Mouse (Mus musculus) G1E (cell line): Measurements from ENCODE around the gene Cacnb4. TPM values are rescaled to one million over a fixed set of nuclear protein-coding genes. Genes with fewer than 3 reads are reported as not detected.

Source experiments
- ATAC-seq: 2 replicates; pipeline ENCODE4 v1.8.0; 2016; ENCODE audit warnings: mild to moderate bottlenecking; ENCODE audit not compliant: insufficient number of reproducible peaks, poor library complexity, low FRiP score, severe bottlenecking; ENCODE audit errors: extremely low read depth
- DNase-seq: peaks from one replicate; pipeline ENCODE4 v3.0.0; 2012; ENCODE audit warnings: low spot score
- H3K27me3 ChIP-seq: 2 replicates; pipeline ENCODE4 v1.6.1; 2012; ENCODE audit warnings: mild to moderate bottlenecking, low read length, inconsistent platforms; ENCODE audit not compliant: insufficient read depth
- H3K36me3 ChIP-seq: replicated peaks from 2 replicates; pipeline ENCODE3; 2012; ENCODE audit warnings: mild to moderate bottlenecking, inconsistent platforms
- H3K4me1 ChIP-seq: 2 replicates; pipeline ENCODE4 v1.6.1; 2012; ENCODE audit warnings: low read depth, low read length, inconsistent platforms, mixed read lengths; ENCODE audit not compliant: insufficient read depth
- H3K4me3 ChIP-seq: 2 replicates; pipeline ENCODE4 v1.5.1; 2012; ENCODE audit warnings: low read depth, mild to moderate bottlenecking, inconsistent platforms, low read length, moderate library complexity, mixed read lengths
- H3K9me3 ChIP-seq: replicated peaks from 2 replicates; pipeline ENCODE4 v1.6.1; 2012; ENCODE audit warnings: inconsistent platforms
- CTCF ChIP-seq: IDR thresholded peaks from 2 replicates; pipeline ENCODE4 v1.5.1; 2012; ENCODE audit warnings: low read depth, low read length, inconsistent platforms, mixed read lengths
- GATA1 ChIP-seq: IDR thresholded peaks from 2 replicates; pipeline ENCODE4 v1.6.1; 2012; ENCODE audit warnings: borderline replicate concordance, low read length, inconsistent platforms, mixed read lengths
- GATA2 ChIP-seq: IDR thresholded peaks from 2 replicates; pipeline ENCODE4 v1.6.1; 2012; ENCODE audit warnings: low read depth, low read length, inconsistent platforms, borderline replicate concordance
- POLR2AphosphoS5 ChIP-seq: IDR thresholded peaks from 2 replicates; pipeline ENCODE4 v1.6.1; 2012; ENCODE audit warnings: low read depth, low read length, inconsistent platforms; ENCODE audit not compliant: insufficient replicate concordance
- TAL1 ChIP-seq: conservative IDR thresholded peaks from 2 replicates; pipeline ENCODE4 v1.6.1; 2012; ENCODE audit warnings: low read depth, low read length, inconsistent platforms, mixed read lengths
- polyA plus RNA-seq: library from polyadenylated mRNA; stranded (reverse); fragments of >175 nt; gene quantifications from 2 replicates; pipeline ENCODE4 v1.2.3, GENCODE M21; 2012
- total RNA-seq, 2 experiments: library from RNA; stranded (forward) in 1 of 2; stranded (reverse) in 1 of 2; fragments of 200-1000 nt in 1 of 2; fragments of >200 nt in 1 of 2; fragmentation: Nextera tagmentation in 1 of 2; gene quantifications; 2 replicates each; pipeline ENCODE4 v1.2.3; 2014 to 2017

Gene Cacnb4
- total and polyA plus RNA-seq, 3 experiments, result 0.01 to 0.15 (median 0.11) TPM

- H3K27me3 ChIP-seq, result no peaks in the 10 kb centered on the region
- no peaks in the 10 kb centered on the region for H3K9me3 ChIP-seq
- DNase-seq (no peak), ATAC-seq (no peak)
- no peaks in the 10 kb centered on the region for H3K36me3 ChIP-seq
- no peaks in the 10 kb centered on the region for H3K4me1 ChIP-seq
- no peak overlapping the region for H3K4me3 ChIP-seq
- no peak for TF ChIP-seq CTCF
- no peak for TF ChIP-seq GATA1
- no peak for TF ChIP-seq GATA2
- TF ChIP-seq POLR2AphosphoS5, result no peak
- TF ChIP-seq TAL1, result no peak
Observed at GRCm38 (mm10) chr2:52578846-52579245, 97.8 kb downstream of the Cacnb4 start.

GRCm38 (mm10) chr2:52577700-52578099 is 98.9 kb downstream of the Cacnb4 start:
- Histone ChIP-seq H3K27me3 (no peaks in the 10 kb centered on the region), H3K36me3 (no peaks in the 10 kb centered on the region), H3K9me3 (no peaks in the 10 kb centered on the region), H3K4me1 (no peaks in the 10 kb centered on the region), H3K4me3 (no peak overlapping the region)
- no peak for ATAC-seq
- DNase-seq, result no peak
- TF ChIP-seq CTCF (no peak), TAL1 (no peak)

DNA sequence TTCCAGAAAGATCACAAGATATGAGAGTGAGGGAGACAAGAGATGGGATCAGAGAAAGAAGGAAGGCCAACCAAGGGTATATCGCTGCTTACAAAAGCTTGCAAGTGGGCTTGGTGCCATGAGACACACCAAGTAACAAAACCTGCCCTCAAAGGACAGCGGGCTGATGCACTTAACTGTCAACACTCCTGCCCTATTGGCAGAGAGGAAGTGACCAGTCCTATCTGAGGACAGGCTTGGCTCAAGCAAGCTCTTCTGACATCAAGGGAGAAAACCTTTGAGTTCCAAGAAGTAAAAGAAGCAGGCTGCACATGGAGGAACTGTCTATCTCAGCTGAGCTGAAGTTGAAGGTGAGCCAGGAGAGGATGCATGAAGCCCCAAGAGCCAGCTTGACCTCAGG is 100.1 kb downstream of the Cacnb4 start:
- no peak for ATAC-seq
- Histone ChIP-seq H3K4me3 (no peak overlapping the region), H3K4me1 (no peaks in the 10 kb centered on the region), H3K9me3 (no peaks in the 10 kb centered on the region), H3K27me3 (no peaks in the 10 kb centered on the region), H3K36me3 (no peaks in the 10 kb centered on the region)
- no peak for TF ChIP-seq TAL1
- TF ChIP-seq GATA2, result no peak
- TF ChIP-seq POLR2AphosphoS5, result no peak
- no peak for DNase-seq

DNA sequence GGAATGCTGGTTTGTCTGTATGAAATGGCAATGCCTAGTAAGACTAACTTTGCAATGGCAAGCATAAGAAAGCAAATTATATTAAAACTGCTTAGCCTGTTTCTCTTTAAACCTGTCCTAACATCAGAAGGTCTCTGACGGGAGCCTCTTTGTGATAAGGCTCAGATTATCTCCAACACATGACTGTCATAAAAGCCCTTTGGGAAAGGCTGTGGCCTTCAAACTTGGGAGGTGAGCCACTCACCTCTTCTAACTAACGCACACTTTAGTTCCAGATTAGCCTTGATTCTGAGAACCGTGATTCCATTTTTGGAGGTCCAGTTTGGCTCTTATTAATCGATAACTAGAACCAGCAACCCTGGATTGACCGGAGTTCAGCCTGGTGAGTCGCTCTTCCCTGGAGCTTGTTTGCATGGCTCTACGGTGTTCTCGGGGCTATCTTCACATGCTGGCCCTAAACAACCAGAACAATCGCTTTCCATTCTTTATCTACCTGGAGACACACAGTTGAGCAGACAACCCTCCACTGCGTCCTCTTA is 100.9 kb downstream of the Cacnb4 start:
- Histone ChIP-seq H3K4me1 (no peaks in the 10 kb centered on the region), H3K9me3 (no peaks in the 10 kb centered on the region), H3K4me3 (no peak overlapping the region), H3K27me3 (no peaks in the 10 kb centered on the region), H3K36me3 (no peaks in the 10 kb centered on the region)
- no peak for ATAC-seq
- no peak for DNase-seq
- TF ChIP-seq CTCF (no peak), POLR2AphosphoS5 (no peak), GATA1 (no peak)

- no peaks in the 10 kb centered on the region for H3K36me3 ChIP-seq
- no peak overlapping the region for H3K4me3 ChIP-seq
- no peaks in the 10 kb centered on the region for H3K4me1 ChIP-seq
- no peak for TF ChIP-seq POLR2AphosphoS5
- TF ChIP-seq GATA2, result no peak
- no peak for TF ChIP-seq CTCF
- TF ChIP-seq GATA1, result no peak
- TF ChIP-seq TAL1, result no peak
- no peaks in the 10 kb centered on the region for H3K27me3 ChIP-seq
- ATAC-seq (no peak), DNase-seq (no peak)
- H3K9me3 ChIP-seq, result no peaks in the 10 kb centered on the region
Observed at GRCm38 (mm10) chr2:52574929-52575328, 101.7 kb downstream of the Cacnb4 start.

- H3K4me1 ChIP-seq, result no peaks in the 10 kb centered on the region
- no peaks in the 10 kb centered on the region for H3K36me3 ChIP-seq
- H3K4me3 ChIP-seq, result no peak overlapping the region
- ATAC-seq (no peak), DNase-seq (no peak)
- no peaks in the 10 kb centered on the region for H3K9me3 ChIP-seq
- H3K27me3 ChIP-seq, result no peaks in the 10 kb centered on the region
- TF ChIP-seq TAL1, result no peak
- no peak for TF ChIP-seq POLR2AphosphoS5
- TF ChIP-seq CTCF, result no peak
Observed at GRCm38 (mm10) chr2:52572221-52572620, 104.4 kb downstream of the Cacnb4 start.

- ATAC-seq, result no peak
- no peak for DNase-seq
- no peaks in the 10 kb centered on the region for H3K36me3 ChIP-seq
- H3K4me1 ChIP-seq, result no peaks in the 10 kb centered on the region
- no peak overlapping the region for H3K4me3 ChIP-seq
- TF ChIP-seq POLR2AphosphoS5 (no peak), GATA1 (no peak), GATA2 (no peak), TAL1 (no peak), CTCF (no peak)
- H3K9me3 ChIP-seq, result no peaks in the 10 kb centered on the region
- H3K27me3 ChIP-seq, result no peaks in the 10 kb centered on the region
Observed at GRCm38 (mm10) chr2:52571339-52571968, 105.2 kb downstream of the Cacnb4 start.
